ENCODE assay signal across 8 mouse cellular contexts in genomic region chr7:143502418-143503200, GRCm38 (mm10). TPM values are rescaled to one million over a fixed set of nuclear protein-coding genes. Genes with fewer than 3 reads are reported as not detected.
DNase-seq lines count a peak whose midpoint lies in the region; ATAC-seq and TF ChIP-seq lines count a peak whose summit lies in the region.

Gene Phlda2 (minus strand): TSS chr7:143503150.

- TF ChIP-seq POLR2A in testis, adult 2 months (IDR thresholded peaks at IDR 0.05; ENCODE audit: control insufficient read depth, low read depth, low read length): no peak
- TF ChIP-seq POLR2A in small intestine, adult 2 months (IDR thresholded peaks at IDR 0.05; ENCODE audit: low read depth, low read length): no peak

- 5% methylated on average over 51 of the region's 51 CpGs for WGBS in forebrain, embryonic 10.5 days
- 3% methylated on average over 51 of the region's 51 CpGs for whole genome bisulfite sequencing in intestine, postnatal 0 days
- under 1% methylated on average over 51 of the region's 51 CpGs for WGBS in small intestine, adult 2 months

- H3K36me3 ChIP-seq in testis, adult 2 months (ENCODE audit: control insufficient read depth, insufficient read depth, low read length): no peaks in the 10 kb centered on the region
- H3K36me3 ChIP-seq in forebrain, embryonic 10.5 days (replicated peaks): no peaks in the 10 kb centered on the region
- no peaks in the 10 kb centered on the region for H3K36me3 ChIP-seq in intestine, postnatal 0 days (ENCODE audit: control insufficient read depth, insufficient read depth)
- no peaks in the 10 kb centered on the region for H3K36me3 ChIP-seq in small intestine, adult 2 months (ENCODE audit: control insufficient read depth, insufficient read depth, low read length)

- H3K9ac ChIP-seq in intestine, postnatal 0 days (ENCODE audit: low read depth, low read length): peak within 1 kb of the TSS; percentile 31; the same call in 1 of the 2 replicates

- no peak for TF ChIP-seq CTCF in testis, adult 2 months (IDR thresholded peaks at IDR 0.05; ENCODE audit: control insufficient read depth, insufficient read depth, insufficient replicate concordance, low read depth, low read length)
- TF ChIP-seq CTCF in intestine, postnatal 0 days (IDR thresholded peaks at IDR 0.05; ENCODE audit: low read depth): no peak
- TF ChIP-seq CTCF in small intestine, adult 2 months (IDR thresholded peaks at IDR 0.05; ENCODE audit: extremely low read depth, insufficient read length, insufficient replicate concordance, low read depth, low read length): no peak

- peak within 1 kb of the TSS; percentile 59 for H3K4me3 ChIP-seq in testis, adult 2 months (ENCODE audit: control insufficient read depth, low read depth, low read length)
- peak within 1 kb of the TSS; percentile 48 for H3K4me3 ChIP-seq in forebrain, embryonic 10.5 days
- H3K4me3 ChIP-seq in intestine, postnatal 0 days (ENCODE audit: low read depth, low read length): peak within 1 kb of the TSS; percentile 44
- H3K4me3 ChIP-seq in small intestine, adult 2 months (ENCODE audit: low read depth, low read length): peak within 1 kb of the TSS; percentile 64

- H3K4me1 ChIP-seq in testis, adult 2 months (ENCODE audit: control insufficient read depth, insufficient read depth, low read length): peaks cover 10% of the 10 kb centered on the region
- peaks cover 16% of the 10 kb centered on the region for H3K4me1 ChIP-seq in forebrain, embryonic 10.5 days
- H3K4me1 ChIP-seq in intestine, postnatal 0 days (replicated peaks; ENCODE audit: control insufficient read depth, insufficient read depth, low read length): peaks cover 8% of the 10 kb centered on the region; the same call in 1 of the 2 replicates
- H3K4me1 ChIP-seq in small intestine, adult 2 months (ENCODE audit: control insufficient read depth, insufficient read depth, insufficient read length, low read length): peaks cover 28% of the 10 kb centered on the region

- no peak for DNase-seq in testis, postnatal 14 days (ENCODE audit: low spot score)
- DNase-seq in forebrain, embryonic 10.5 days (ENCODE audit: extremely low spot score, low spot score): peak; percentile 37
- DNase-seq in lung, adult 18-20 months: peak; percentile 46 to 54
- DNase-seq in spleen, postnatal 36 days (ENCODE audit: low spot score in 2 of 2): no peak
- no peak for DNase-seq in cerebellum, adult 11 months

- ATAC-seq in intestine, postnatal 0 days: no peak

- no peaks in the 10 kb centered on the region; the same call in 1 of the 2 replicates for H3K9me3 ChIP-seq in forebrain, embryonic 10.5 days
- H3K9me3 ChIP-seq in intestine, postnatal 0 days (ENCODE audit: control insufficient read depth): no peaks in the 10 kb centered on the region

- no peaks in the 10 kb centered on the region for H3K27me3 ChIP-seq in testis, adult 2 months (ENCODE audit: control insufficient read depth, insufficient read depth, low read length)
- peaks cover 79% of the 10 kb centered on the region for H3K27me3 ChIP-seq in forebrain, embryonic 10.5 days (ENCODE audit: poor library complexity, severe bottlenecking)
- peaks cover 25% of the 10 kb centered on the region for H3K27me3 ChIP-seq in intestine, postnatal 0 days (replicated peaks; ENCODE audit: control insufficient read depth, insufficient read depth, low read length)
- peaks cover 6% of the 10 kb centered on the region; the same call in 1 of the 2 replicates for H3K27me3 ChIP-seq in small intestine, adult 2 months (ENCODE audit: control insufficient read depth, insufficient read depth, low read length)

- H3K4me2 ChIP-seq in intestine, postnatal 0 days (replicated peaks; ENCODE audit: low read depth): peak within 1 kb of the TSS; percentile 66

- no peak within 1 kb of the TSS for H3K27ac ChIP-seq in testis, adult 2 months (ENCODE audit: control insufficient read depth, insufficient read depth, low read depth, low read length)
- H3K27ac ChIP-seq in forebrain, embryonic 10.5 days: no peak within 1 kb of the TSS
- H3K27ac ChIP-seq in intestine, postnatal 0 days (ENCODE audit: low read depth, low read length): no peak within 1 kb of the TSS
- no peak within 1 kb of the TSS for H3K27ac ChIP-seq in small intestine, adult 2 months (ENCODE audit: insufficient read depth, low read depth, low read length)

RNA-seq across cellular contexts. Expression of gene Phlda2, which starts in this region (rescaled TPM):
- polyA plus RNA-seq in testis, adult 2 months (2012; rRNA removed): 0.35 and 0.40 TPM in 2 replicates
- 0.96 and 1.4 TPM in 2 replicates for polyA plus RNA-seq in forebrain, embryonic 10.5 days (2016; fragmentation: Nextera tagmentation; extraction: Ambion mirVana)
- polyA plus RNA-seq in intestine, postnatal 0 days (2015; fragmentation: Nextera tagmentation; extraction: Ambion mirVana): 1.0 and 1.3 TPM in 2 replicates
- 2.5 and 5.0 TPM in 2 replicates for polyA plus RNA-seq in small intestine, adult 2 months (2012; rRNA removed)

Comparison
In these comparisons a context has a peak if more than half of its experiments do, and no peak if none do; other contexts are left out.
1. DNase-seq: peak in forebrain, embryonic 10.5 days (single experiment) and lung, adult 18-20 months (2 of 2); none in testis, postnatal 14 days (single experiment), spleen, postnatal 36 days (0 of 2) and cerebellum, adult 11 months (single experiment).
2. Peak in every context shown above with its lines, with median percentiles within 50 percentile points of each other: H3K4me3 ChIP-seq.